Mouse (Mus musculus): ENCODE measurements around the gene Gtf2a1l. TPM values are rescaled to one million over a fixed set of nuclear protein-coding genes. Genes with fewer than 3 reads are reported as not detected.

Gtf2a1l gene
- not detected in 2 replicates for polyA plus RNA-seq (2016; fragmentation: Nextera tagmentation; extraction: Ambion mirVana)

DNA sequence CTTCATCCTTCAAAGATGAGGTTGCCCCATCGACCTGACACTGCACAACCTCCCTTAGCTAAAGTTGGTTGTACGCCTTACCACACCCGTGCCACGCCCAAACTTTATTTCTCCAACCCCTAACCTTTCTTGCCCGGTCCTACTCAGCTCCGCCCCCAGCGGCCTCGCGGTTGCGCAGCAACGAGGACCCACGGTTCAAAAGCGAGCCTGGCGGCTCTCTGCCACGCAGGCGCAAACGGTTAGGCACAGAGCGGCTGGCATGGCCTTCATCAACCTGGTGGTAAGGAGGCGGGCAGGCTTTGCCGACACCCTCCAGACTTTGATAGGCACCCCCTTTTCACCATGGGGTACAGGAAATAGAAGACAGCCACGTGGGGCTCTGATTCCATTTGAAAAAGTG lies at the start of gene Gtf2a1l:
Gene Gtf2a1l, plus strand, starts transcription at position 209 of the 400 bp plus-strand sequence.
- peak within 1 kb of the TSS; percentile 40 for H3K4me2 ChIP-seq
- H3K4me3 ChIP-seq = no peak within 1 kb of the TSS
- WGBS (ENCODE audit: insufficient replicate concordance) = 26% methylated on average over 21 of the region's 21 CpGs
- no peak within 1 kb of the TSS for H3K27ac ChIP-seq
- peaks cover 6% of the 10 kb centered on the region; the same call in 1 of the 2 replicates for H3K27me3 ChIP-seq (replicated peaks)
- H3K9ac ChIP-seq = no peak within 1 kb of the TSS
- peaks cover 5% of the 10 kb centered on the region; the same call in 1 of the 2 replicates for H3K4me1 ChIP-seq
- H3K36me3 ChIP-seq = no peaks in the 10 kb centered on the region
- no peaks in the 10 kb centered on the region for H3K9me3 ChIP-seq (replicated peaks)
- peak; percentile 57; the same call in 1 of the 2 replicates for ATAC-seq

DNA sequence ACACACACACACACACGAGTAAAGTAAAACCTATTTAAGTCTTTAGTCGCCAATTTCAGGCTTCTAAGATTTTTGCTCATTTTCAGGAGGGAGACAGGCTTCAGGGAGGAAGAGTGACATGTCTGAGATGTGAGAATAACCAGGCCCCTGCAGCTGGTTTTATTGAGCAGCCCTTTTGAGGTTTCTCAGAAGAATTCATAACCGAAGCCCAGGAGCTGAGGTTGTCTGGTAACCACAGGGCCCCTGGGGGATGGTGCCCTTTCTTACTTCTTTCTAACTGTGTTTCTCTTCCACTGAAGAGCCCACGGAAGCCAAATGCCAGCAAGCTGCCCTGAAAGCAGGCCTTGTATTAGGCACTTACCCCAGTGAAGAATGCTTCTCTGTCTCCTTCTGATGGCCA lies 47.5 kb upstream of the Gtf2a1l start:
- H3K9me3 ChIP-seq (replicated peaks) = no peaks in the 10 kb centered on the region
- H3K4me1 ChIP-seq = peaks cover 8% of the 10 kb centered on the region; the same call in 1 of the 2 replicates
- WGBS (ENCODE audit: insufficient replicate concordance) = 53% methylated on average over 4 of the region's 4 CpGs
- no peak for ATAC-seq
- no peak overlapping the region for H3K27ac ChIP-seq
- no peak overlapping the region for H3K4me3 ChIP-seq
- no peak overlapping the region for H3K9ac ChIP-seq
- H3K36me3 ChIP-seq = no peaks in the 10 kb centered on the region
- H3K4me2 ChIP-seq = no peak overlapping the region
- H3K27me3 ChIP-seq (replicated peaks) = no peaks in the 10 kb centered on the region

DNA sequence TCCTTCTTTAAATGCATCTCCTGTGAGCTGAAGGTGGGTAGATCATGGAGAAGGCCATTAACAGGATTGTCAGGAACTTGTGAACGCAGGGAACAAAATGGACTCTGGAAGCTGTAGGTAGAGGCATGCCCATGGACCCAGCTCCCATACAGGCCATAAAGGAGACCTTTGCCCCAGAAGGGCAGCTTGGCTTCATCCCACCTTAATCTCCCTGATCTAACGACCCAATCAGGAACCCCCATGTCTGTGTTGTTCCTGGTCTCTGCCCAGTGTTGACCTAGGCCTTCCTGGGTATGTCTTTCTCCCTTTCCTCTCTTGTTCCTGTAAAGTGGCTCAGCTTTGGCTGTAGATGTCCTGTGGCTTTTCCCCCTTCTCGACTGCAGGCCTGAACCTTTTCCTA lies 47.1 kb upstream of the Gtf2a1l start:
- Histone ChIP-seq H3K4me1 (peaks cover 8% of the 10 kb centered on the region; the same call in 1 of the 2 replicates), H3K27ac (no peak overlapping the region), H3K4me3 (no peak overlapping the region), H3K4me2 (no peak overlapping the region), H3K9me3 (replicated peaks) (no peaks in the 10 kb centered on the region), H3K9ac (no peak overlapping the region), H3K36me3 (no peaks in the 10 kb centered on the region), H3K27me3 (replicated peaks) (no peaks in the 10 kb centered on the region)
- no peak for ATAC-seq
- 59% methylated on average over 3 of the region's 3 CpGs for WGBS (ENCODE audit: insufficient replicate concordance)

DNA sequence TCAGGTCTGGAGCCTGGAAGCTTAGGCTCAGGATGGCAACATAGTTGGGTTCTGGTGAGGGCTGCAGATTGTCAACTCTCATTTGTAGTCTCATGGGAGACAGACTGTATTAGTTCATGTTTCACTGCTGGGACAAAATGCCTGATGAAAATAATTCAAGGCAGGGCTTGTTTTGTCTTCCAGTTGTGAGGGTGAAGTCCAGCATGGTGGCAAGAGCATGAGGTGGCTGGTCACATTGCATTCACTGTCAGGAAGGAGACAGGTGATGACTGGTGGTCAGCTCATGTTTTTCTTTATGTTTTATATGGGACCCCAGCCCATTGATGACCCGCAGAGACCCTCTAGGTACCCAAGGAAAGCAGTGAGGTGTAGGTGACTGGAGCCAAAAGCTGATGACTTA lies 45.7 kb upstream of the Gtf2a1l start:
- Histone ChIP-seq H3K9me3 (replicated peaks) (no peaks in the 10 kb centered on the region), H3K4me1 (peaks cover 8% of the 10 kb centered on the region; the same call in 1 of the 2 replicates), H3K4me3 (no peak overlapping the region), H3K9ac (no peak overlapping the region), H3K27ac (no peak overlapping the region), H3K36me3 (no peaks in the 10 kb centered on the region), H3K4me2 (no peak overlapping the region), H3K27me3 (replicated peaks) (no peaks in the 10 kb centered on the region)
- 64% methylated on average over 1 of the region's 1 CpGs for WGBS (ENCODE audit: insufficient replicate concordance)
- no peak for ATAC-seq

DNA sequence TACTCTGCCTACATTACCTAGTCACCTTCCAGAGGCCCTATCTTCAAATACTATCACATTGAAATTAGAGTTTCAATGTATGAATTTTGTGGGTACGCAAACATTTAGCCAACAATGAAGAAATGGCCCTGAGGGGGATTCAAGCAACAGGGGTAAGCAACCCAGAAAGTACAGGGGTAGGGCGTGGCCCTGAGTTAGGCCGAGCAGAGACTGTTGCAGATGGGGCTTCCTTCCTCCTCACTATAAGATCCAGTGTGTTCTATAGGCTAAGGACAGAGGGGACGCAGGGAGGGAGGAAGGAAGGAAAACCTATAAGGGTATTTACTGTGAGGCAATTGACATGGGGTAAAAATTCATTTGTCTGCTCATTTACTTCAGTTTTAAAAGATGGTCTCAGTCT lies 44.1 kb upstream of the Gtf2a1l start:
- Histone ChIP-seq H3K9me3 (replicated peaks) (no peaks in the 10 kb centered on the region), H3K36me3 (no peaks in the 10 kb centered on the region), H3K9ac (no peak overlapping the region), H3K27me3 (replicated peaks) (no peaks in the 10 kb centered on the region), H3K4me3 (no peak overlapping the region), H3K4me1 (peaks cover 12% of the 10 kb centered on the region; the same call in 1 of the 2 replicates), H3K4me2 (no peak overlapping the region), H3K27ac (no peak overlapping the region)
- ATAC-seq = no peak
- 52% methylated on average over 4 of the region's 4 CpGs for WGBS (ENCODE audit: insufficient replicate concordance)

DNA sequence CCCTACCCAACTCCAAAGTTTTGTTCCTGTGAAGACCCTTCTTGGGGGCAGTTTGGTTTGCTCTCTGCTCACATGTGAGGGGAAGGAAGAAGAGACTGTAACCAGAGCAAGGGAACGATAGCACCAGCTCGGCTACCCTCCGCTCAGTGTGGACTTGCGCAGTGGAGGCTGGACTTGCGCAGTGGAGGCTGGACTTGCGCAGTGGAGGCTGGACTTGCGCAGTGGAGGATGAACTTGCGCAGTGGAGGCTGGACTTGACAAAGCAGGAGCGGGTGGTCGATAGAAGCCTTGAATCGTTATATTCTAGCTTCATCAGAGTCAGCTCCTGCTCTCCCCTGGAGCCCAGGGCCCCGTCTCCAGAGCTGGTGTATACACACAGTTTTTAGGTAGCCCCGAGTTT lies 43.1 kb upstream of the Gtf2a1l start:
- Histone ChIP-seq H3K4me1 (peaks cover 22% of the 10 kb centered on the region; the same call in 1 of the 2 replicates), H3K27ac (peak overlapping the region; percentile 31), H3K9me3 (replicated peaks) (no peaks in the 10 kb centered on the region), H3K36me3 (no peaks in the 10 kb centered on the region), H3K4me2 (no peak overlapping the region), H3K27me3 (replicated peaks) (no peaks in the 10 kb centered on the region), H3K9ac (no peak overlapping the region), H3K4me3 (no peak overlapping the region)
- WGBS (ENCODE audit: insufficient replicate concordance) = 82% methylated on average over 13 of the region's 13 CpGs
- no peak for ATAC-seq

DNA sequence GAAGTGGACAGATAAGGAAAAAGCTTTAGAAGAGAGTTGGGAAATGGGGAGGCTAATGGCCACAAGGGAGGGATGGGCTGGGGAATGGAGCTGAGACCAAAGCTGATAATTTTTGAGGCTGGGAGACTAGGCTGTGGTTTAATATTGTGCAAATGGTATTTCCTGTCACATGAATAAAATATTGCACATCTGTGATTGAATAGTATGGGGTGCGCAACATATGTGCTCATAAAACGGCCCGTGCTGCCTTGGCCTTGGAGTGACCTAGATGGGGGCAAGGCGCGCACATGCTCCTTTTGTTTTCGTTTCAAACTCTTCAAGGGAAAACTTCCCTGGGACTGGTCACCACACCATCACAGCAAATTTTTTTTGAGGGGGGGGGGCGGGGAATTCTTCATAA lies 42.5 kb upstream of the Gtf2a1l start:
- Histone ChIP-seq H3K4me2 (no peak overlapping the region), H3K36me3 (no peaks in the 10 kb centered on the region), H3K27me3 (replicated peaks) (no peaks in the 10 kb centered on the region), H3K27ac (peak overlapping the region; percentile 31), H3K4me3 (no peak overlapping the region), H3K9me3 (replicated peaks) (no peaks in the 10 kb centered on the region), H3K9ac (no peak overlapping the region), H3K4me1 (peaks cover 24% of the 10 kb centered on the region; the same call in 1 of the 2 replicates)
- 72% methylated on average over 7 of the region's 7 CpGs for WGBS (ENCODE audit: insufficient replicate concordance)
- no peak for ATAC-seq

DNA sequence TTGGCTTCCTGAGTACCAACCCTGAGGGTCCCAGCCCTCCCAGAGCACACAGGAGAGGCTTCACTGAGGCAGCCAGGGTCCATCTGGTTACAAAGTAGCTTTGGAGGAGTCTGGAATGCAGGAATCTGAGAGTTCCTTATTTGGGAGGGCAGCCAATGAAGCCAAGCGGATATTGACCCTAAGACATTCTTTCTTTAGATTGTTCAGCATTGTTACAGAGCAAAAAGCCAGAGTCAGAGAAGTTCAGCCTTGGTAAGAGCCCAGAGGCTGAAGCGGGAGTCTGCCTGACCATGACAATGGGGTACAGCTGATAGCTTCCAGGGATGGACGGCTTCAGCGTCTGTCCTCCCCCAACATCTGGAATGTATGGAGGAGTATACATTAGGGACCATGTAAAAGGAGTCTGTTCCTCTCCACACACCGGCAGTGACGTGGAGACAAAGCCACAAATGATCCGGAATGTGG lies 42.1 kb upstream of the Gtf2a1l start:
- no peaks in the 10 kb centered on the region for H3K36me3 ChIP-seq
- peak; percentile 27; the same call in 1 of the 2 replicates for ATAC-seq
- peak overlapping the region; percentile 31; the same call in 1 of the 2 replicates for H3K27ac ChIP-seq
- H3K4me2 ChIP-seq = no peak overlapping the region
- no peak overlapping the region; the same call in 1 of the 2 replicates for H3K9ac ChIP-seq
- WGBS (ENCODE audit: insufficient replicate concordance) = 54% methylated on average over 7 of the region's 7 CpGs
- H3K9me3 ChIP-seq (replicated peaks) = no peaks in the 10 kb centered on the region
- H3K4me3 ChIP-seq = 0 out of 2 replicates have a peak overlapping the region, but pooled peaks have one; percentile 10
- no peaks in the 10 kb centered on the region for H3K27me3 ChIP-seq (replicated peaks)
- H3K4me1 ChIP-seq = peaks cover 24% of the 10 kb centered on the region; the same call in 1 of the 2 replicates

DNA sequence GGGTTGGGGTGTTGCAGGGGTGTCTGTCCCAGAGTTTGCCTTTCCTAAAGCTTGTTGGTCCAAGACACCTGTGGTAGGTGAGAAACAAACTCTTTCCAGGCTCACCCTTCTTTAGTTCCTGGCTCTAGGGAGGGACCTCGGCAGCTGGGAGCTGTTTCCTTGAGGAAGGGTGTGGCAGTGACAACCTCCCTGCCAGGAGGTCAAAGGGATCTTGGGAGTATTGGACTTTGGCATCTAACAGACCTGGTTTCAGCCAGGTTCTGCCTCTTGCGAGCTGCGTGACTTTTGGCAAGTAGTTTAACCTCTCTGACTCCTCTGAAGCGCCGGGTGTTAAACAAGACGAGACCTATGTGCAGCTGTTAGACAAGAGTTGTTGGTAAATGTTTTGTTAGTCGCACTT lies 41.3 kb upstream of the Gtf2a1l start:
- no peaks in the 10 kb centered on the region for H3K27me3 ChIP-seq (replicated peaks)
- WGBS (ENCODE audit: insufficient replicate concordance) = 74% methylated on average over 7 of the region's 7 CpGs
- H3K4me2 ChIP-seq = peak overlapping the region; percentile 13
- no peaks in the 10 kb centered on the region for H3K9me3 ChIP-seq (replicated peaks)
- no peak for ATAC-seq
- H3K27ac ChIP-seq = peak overlapping the region; percentile 31; the same call in 1 of the 2 replicates
- H3K36me3 ChIP-seq = no peaks in the 10 kb centered on the region
- H3K9ac ChIP-seq = no peak overlapping the region
- H3K4me1 ChIP-seq = peaks cover 24% of the 10 kb centered on the region; the same call in 1 of the 2 replicates
- H3K4me3 ChIP-seq = peak overlapping the region; percentile 10; the same call in 1 of the 2 replicates

DNA sequence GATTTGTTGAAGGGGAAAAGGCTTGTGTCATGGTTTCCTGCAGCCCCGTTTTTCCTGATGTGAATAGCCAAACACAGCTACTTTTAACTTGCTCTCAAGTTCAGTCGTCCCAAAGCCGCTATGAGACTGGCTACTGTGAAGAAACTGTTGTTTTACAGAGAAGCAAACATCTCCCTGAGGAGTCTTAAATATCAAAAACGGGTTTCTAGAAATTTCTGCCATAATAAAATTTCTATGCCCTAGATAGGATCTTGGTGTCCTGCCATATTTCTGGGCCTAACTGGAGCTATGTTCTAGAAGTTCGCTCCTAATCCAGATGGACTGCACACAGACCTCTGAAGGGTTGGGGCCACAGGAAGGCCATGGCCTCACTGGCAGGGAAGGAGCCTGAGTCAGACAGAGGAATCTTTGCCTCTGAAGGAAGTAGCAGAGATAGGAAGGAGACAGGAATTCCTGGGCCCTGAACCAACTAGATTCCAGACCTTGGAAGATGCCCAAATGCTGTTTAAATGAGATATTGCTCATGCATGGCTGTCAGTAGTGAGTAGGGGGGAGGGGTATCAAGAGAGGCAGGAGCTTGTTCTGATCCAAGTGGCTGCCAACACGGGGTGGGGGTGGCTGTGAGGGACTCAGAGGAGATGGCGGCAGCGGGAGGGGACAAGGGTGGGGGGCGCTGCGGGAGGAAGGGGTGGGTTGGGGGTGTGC lies 39.6 kb upstream of the Gtf2a1l start:
- Histone ChIP-seq H3K9ac (no peak overlapping the region), H3K4me1 (peaks cover 24% of the 10 kb centered on the region; the same call in 1 of the 2 replicates)

DNA sequence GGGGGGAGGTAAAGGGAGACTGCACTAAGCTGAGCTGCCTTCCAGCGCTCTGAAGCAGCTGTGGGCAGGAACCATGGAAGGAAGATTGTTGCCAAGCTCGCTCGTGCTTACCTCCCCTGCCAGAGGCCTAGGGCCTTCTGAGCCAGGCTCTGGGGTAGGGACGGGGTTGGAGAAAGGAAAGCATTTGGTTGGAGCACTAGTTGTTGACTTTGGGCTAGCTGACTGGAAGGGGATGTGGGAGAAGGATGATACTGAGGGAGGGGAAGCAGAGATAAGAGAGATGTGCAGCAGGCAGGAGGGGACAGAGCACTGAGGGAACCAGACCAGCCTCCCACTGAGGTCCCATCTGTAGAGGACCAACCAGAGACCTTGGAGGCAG lies 39.1 kb upstream of the Gtf2a1l start:
- Histone ChIP-seq H3K27me3 (replicated peaks) (no peaks in the 10 kb centered on the region), H3K27ac (peak overlapping the region; percentile 65; the same call in 1 of the 2 replicates), H3K9me3 (replicated peaks) (no peaks in the 10 kb centered on the region), H3K9ac (no peak overlapping the region), H3K4me1 (peaks cover 24% of the 10 kb centered on the region; the same call in 1 of the 2 replicates), H3K36me3 (no peaks in the 10 kb centered on the region), H3K4me2 (no peak overlapping the region), H3K4me3 (no peak overlapping the region)
- 11% methylated on average over 4 of the region's 4 CpGs for WGBS (ENCODE audit: insufficient replicate concordance)
- peak; percentile 30; the same call in 1 of the 2 replicates for ATAC-seq

More for the DNA sequence above, 39.6 kb upstream of the Gtf2a1l start:
- no peaks in the 10 kb centered on the region for H3K36me3 ChIP-seq
- no peak overlapping the region for H3K4me3 ChIP-seq
- no peaks in the 10 kb centered on the region for H3K9me3 ChIP-seq (replicated peaks)
- H3K27ac ChIP-seq = peak overlapping the region; percentile 65; the same call in 1 of the 2 replicates
- no peaks in the 10 kb centered on the region for H3K27me3 ChIP-seq (replicated peaks)
- H3K4me2 ChIP-seq = no peak overlapping the region; the same call in 1 of the 2 replicates
- 30% methylated on average over 10 of the region's 10 CpGs for WGBS (ENCODE audit: insufficient replicate concordance)
- ATAC-seq = peak; percentile 24; the same call in 1 of the 2 replicates

DNA sequence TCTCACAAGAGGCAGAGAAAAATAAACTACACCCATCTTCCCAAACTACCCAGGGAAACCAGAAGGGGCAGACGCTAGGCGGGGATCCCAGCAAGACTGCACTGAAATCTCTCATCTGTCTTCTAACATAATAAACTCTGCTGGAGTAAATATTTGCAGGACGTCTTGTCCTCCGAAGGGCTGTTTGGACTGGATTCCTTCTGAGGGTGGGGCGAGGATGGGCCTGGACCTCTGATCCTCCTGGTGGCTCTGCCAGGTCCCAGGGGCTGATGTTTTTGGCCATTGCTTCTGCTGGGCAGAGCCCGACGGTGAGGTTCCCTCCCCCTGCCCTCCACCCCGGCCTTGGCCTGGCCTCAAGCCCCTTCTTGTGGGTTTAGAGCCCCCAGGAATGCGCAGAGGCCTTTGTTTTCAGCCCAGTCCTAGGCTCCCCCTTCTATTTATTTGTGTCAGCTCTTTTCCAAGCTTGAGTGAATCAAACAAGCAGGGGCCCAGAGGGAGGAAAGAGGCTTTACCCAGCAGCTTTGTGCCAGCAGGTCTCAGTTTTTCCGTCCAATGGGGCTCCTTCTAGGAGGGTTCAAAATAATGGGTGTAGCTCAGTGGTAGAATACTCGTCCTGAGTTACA lies 38.4 kb upstream of the Gtf2a1l start:
- Histone ChIP-seq H3K27me3 (replicated peaks) (no peaks in the 10 kb centered on the region), H3K9me3 (replicated peaks) (no peaks in the 10 kb centered on the region), H3K4me1 (peaks cover 24% of the 10 kb centered on the region; the same call in 1 of the 2 replicates), H3K9ac (no peak overlapping the region), H3K4me3 (no peak overlapping the region), H3K4me2 (peak overlapping the region; percentile 31), H3K36me3 (no peaks in the 10 kb centered on the region), H3K27ac (peak overlapping the region; percentile 65)
- 53% methylated on average over 11 of the region's 11 CpGs for WGBS (ENCODE audit: insufficient replicate concordance)
- ATAC-seq = no peak

All from liver, embryonic 12.5 days (tissue).